Mouse (Mus musculus) CD4-positive naive resting alpha-beta T cell, adult 57 days (primary cell): ENCODE measurements around the gene Olfr1054. TPM values are rescaled to one million over a fixed set of nuclear protein-coding genes. Genes with fewer than 3 reads are reported as not detected.

ENCODE experiments used
- total RNA-seq: library from RNA; stranded (reverse); gene quantifications from one replicate; pipeline ENCODE4 v1.2.4, GENCODE M21; 2023

Olfr1054 gene
- not detected for total RNA-seq

GRCm38 (mm10) chr2:86335333-86335732, at the start of gene Olfr1054:
Gene Olfr1054 (minus strand): TSS chr2:86335433.

GRCm38 (mm10) chr2:86378293-86378692, 43.1 kb upstream of the Olfr1054 start, which contains the start of gene Olfr1057:
Gene Olfr1057 (minus strand): TSS chr2:86378393.

GRCm38 (mm10) chr2:86362369-86362768, 27.1 kb upstream of the Olfr1054 start, which contains the start of gene Olfr1056:
Gene Olfr1056 (minus strand): TSS chr2:86362469.

GRCm38 (mm10) chr2:86350184-86350583, 15.0 kb upstream of the Olfr1054 start, which contains the start of gene Olfr1055:
Gene Olfr1055 (minus strand): TSS chr2:86350284.

GRCm38 (mm10) chr2:86315184-86315583, 20.0 kb downstream of the Olfr1054 start, which contains the start of gene Olfr1053:
Gene Olfr1053 (minus strand): TSS chr2:86315284.

GRCm38 (mm10) chr2:86292155-86292554, 43.1 kb downstream of the Olfr1054 start, which contains the start of gene Olfr1052:
Gene Olfr1052 (plus strand): TSS chr2:86292455.

Other genes with a start within 250 kb of the Olfr1054 start
- gene Olfr1037, start 248.0 kb downstream of the Olfr1054 start, total RNA-seq: not detected
- gene Olfr1039, start 199.5 kb downstream of the Olfr1054 start, total RNA-seq: not detected
- not detected for gene Olfr1040, start 188.7 kb downstream of the Olfr1054 start, total RNA-seq
- gene Olfr1042, start 173.6 kb downstream of the Olfr1054 start, total RNA-seq: not detected
- gene Olfr1043, start 167.9 kb downstream of the Olfr1054 start, total RNA-seq: not detected
- gene Olfr1044, start 157.6 kb downstream of the Olfr1054 start, total RNA-seq: not detected
- not detected for gene Olfr52, start 149.8 kb downstream of the Olfr1054 start, total RNA-seq
- gene Olfr1045, start 132.4 kb downstream of the Olfr1054 start, total RNA-seq: not detected
- not detected for gene Olfr1046, start 116.1 kb downstream of the Olfr1054 start, total RNA-seq
- gene Olfr1047, start 104.0 kb downstream of the Olfr1054 start, total RNA-seq: not detected
- not detected for gene Olfr1048, start 95.1 kb downstream of the Olfr1054 start, total RNA-seq
- not detected for gene Olfr1049, start 77.1 kb downstream of the Olfr1054 start, total RNA-seq
- not detected for gene Olfr1051, start 56.3 kb downstream of the Olfr1054 start, total RNA-seq
- not detected for gene Olfr1052, start 43.0 kb downstream of the Olfr1054 start, total RNA-seq
- not detected for gene Olfr1053, start 20.1 kb downstream of the Olfr1054 start, total RNA-seq
- gene Olfr1055, start 14.9 kb upstream of the Olfr1054 start, total RNA-seq: not detected
- not detected for gene Olfr1056, start 27.0 kb upstream of the Olfr1054 start, total RNA-seq
- gene Olfr1057, start 43.0 kb upstream of the Olfr1054 start, total RNA-seq: not detected
- gene Olfr1058, start 53.1 kb upstream of the Olfr1054 start, total RNA-seq: not detected
- not detected for gene Olfr1061, start 78.6 kb upstream of the Olfr1054 start, total RNA-seq
- gene Olfr1062, start 91.3 kb upstream of the Olfr1054 start, total RNA-seq: not detected
- not detected for gene Olfr1065, start 115.2 kb upstream of the Olfr1054 start, total RNA-seq
- not detected for gene Olfr1066, start 120.8 kb upstream of the Olfr1054 start, total RNA-seq
- gene Olfr228, start 152.0 kb upstream of the Olfr1054 start, total RNA-seq: not detected
- not detected for gene Olfr1076, start 173.0 kb upstream of the Olfr1054 start, total RNA-seq
- not detected for gene Olfr1079, start 207.0 kb upstream of the Olfr1054 start, total RNA-seq
- gene Olfr1080, start 222.8 kb upstream of the Olfr1054 start, total RNA-seq: not detected